Mouse (Mus musculus) cerebellum, adult 11 months (tissue): ENCODE results near the gene Ppp6c.
"Not testable (repeated sequence)": the region's sequence is repeated elsewhere in the genome, so short reads cannot be mapped to it uniquely, and the experiment has no call there.

Experiments used
- DNase-seq: peaks from one replicate; pipeline ENCODE4 v3.0.0; 2022

Gene Ppp6c

GRCm38 (mm10) chr2:39226019-39226640 lies at the start of gene Ppp6c:
Ppp6c (minus strand) TSS chr2:39226451.
- peak; percentile 91 for DNase-seq

- peak; percentile 1 for DNase-seq
Measured at GRCm38 (mm10) chr2:39268357-39268756, 42.1 kb upstream of the Ppp6c start.

DNA sequence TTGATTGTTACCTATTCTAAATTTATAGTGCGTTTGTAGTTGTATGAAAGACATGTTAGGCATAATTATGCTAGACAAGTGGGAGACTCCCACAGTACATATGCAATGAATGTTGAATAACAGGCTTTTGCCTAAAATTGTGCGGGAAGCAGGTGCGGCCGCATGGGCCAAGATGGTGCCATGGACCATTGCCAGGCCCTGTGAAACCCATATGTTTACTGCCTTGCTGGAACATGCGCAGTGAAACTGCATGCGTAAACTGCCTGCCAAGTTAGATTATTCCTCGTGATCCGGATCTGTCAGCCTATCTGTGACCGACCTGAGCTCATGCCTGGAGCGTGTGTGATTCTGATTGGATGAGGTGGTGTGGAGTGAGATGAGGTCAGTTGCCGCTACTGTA lies 26.0 kb upstream of the Ppp6c start:
- DNase-seq: peak; percentile 48

- DNase-seq: not testable (repeated sequence)
Measured at GRCm38 (mm10) chr2:39246862-39247261, 20.6 kb upstream of the Ppp6c start.

DNA sequence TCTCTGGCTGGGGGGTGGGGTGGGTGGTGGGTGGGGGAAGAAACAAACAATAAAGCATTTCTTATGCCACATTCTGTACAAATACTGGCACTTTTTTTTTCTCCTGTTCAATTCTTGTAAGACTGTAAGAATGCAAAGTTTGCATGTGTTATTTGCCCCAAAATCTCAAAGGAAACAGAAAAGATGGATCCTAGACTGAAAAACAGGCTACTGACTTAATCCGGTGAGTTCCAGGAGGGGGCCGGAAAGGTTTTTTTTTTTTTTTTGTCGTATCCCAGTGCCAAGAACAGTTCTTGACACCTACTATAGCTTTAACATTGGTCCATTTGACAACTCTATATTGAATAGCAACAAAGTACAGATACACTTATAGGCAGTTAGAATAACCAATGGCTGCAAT lies 480 bp upstream of the Ppp6c start:
- DNase-seq: no peak

DNA sequence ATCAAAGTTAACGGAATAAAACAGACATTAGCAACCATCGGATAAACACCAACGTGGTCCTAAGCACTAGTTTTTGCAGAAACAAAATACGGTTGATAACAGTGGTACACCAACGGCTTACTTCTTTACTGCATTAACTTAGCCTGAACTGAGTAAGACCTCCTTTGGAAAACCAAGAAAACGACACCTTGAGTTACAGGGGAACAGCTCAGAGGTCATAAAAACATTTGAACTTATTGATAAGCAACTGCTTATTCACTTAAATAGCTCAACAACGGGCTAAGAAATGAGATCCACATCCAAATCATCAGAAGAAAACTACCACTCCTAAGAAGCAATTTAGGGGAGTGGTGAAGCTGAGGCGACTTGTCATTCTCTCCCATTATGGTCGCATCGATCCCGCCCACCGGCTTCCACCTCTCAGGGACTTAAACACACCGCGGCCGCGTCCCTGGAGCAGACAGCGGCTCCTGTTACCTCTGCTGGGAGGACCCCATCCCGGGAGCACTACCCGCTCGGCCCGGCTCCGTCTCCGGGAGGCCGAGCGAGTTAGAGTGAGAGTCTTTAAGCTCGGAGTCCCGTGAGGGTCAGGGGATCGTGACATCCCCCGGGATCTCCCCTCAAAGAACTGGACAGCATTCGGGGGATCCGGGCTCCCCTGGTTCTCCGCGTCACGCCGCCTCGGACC lies 776 bp downstream of the Ppp6c start:
- DNase-seq: not testable (repeated sequence)

DNA sequence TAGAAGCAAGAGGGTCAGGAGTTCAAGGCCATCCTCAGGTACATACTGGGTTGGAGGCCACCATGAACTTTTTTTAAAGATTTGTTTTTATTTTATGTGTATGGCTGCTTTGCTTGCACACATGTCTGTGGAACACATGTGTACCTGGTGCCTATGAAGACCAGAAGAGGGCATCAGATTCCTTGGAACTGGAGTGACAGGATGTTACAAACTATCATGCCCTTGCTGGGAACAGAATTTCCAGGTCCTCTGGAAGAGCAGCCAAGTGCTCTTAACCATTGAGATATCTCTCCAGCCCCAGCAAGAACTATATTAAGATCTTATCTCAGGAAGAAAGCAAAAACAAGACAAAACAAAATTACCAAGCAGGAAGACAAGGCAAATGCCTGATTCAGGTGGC lies 1.6 kb downstream of the Ppp6c start:
- DNase-seq: no peak

DNA sequence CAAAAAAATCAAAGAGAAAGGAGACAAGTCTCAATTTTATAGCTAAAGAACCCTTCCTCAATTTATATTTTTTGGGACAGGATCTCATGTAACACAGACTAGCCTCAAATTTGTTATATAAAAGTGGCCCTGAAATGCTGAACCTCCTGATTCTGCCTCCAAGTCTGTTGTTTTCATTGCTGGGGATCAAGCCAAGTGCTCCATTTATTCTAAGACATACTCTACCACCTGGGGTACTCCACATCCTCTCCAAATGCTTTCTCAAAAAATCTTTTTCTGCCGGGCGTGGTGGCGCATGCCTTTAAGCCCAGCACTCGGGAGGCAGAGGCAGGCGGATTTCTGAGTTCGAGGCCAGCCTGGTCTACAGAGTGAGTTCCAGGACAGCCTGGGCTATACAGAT lies 6.2 kb downstream of the Ppp6c start:
- DNase-seq: no peak

DNA sequence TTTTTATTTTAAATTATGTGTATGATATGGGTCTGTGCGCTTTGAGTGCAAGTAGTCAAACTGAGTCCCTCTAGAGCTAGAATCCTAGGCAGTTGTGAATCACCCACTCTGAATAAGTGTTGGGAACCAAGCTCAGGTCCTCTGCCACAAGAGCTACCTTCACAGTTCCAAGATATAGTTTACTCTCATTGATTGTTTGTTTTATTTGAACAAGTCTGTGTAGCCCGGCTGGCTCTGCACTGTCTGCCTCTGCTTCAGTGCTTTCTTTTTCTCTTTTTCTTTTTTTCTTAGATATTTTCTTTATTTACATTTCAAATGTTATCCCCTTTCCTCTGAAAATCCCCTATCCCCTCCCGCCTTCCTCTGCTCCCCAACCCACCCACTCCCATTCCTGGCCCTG lies 7.2 kb downstream of the Ppp6c start:
- DNase-seq: no peak

- DNase-seq: no peak
Measured at GRCm38 (mm10) chr2:39217150-39217549, 9.1 kb downstream of the Ppp6c start.

GRCm38 (mm10) chr2:39210738-39211137 lies 15.5 kb downstream of the Ppp6c start:
- DNase-seq: no peak

- no peak for DNase-seq
Measured at GRCm38 (mm10) chr2:39203359-39203758, 22.9 kb downstream of the Ppp6c start.

GRCm38 (mm10) chr2:39194809-39195208 lies 31.4 kb downstream of the Ppp6c start:
- no peak for DNase-seq

DNA sequence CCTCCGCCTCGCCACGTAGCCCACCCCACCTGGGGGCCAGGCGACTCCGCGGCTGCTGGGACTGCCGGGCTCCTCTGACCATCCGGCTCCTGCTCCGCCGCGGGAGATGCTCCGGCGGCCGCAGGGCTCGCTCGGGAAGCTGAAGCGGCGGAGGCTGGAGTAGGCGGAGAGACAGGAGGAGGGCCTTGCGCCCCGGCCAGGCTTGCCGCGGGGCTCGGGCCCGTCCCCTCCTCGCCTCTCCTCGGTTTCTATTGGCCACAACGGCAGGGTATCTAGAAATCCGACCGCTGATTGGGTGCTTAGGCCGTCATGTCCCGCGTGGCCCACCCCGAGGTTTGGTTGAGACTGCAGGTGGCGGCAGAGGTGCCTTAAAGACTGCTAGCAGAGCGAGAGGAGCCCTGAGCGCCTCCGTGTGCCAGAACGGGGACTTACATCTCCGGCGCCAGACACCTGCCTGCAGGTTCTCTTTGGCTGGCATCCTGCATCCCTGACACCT lies 35.6 kb downstream of the Ppp6c start, which contains the start of gene Scai:
TSS of gene Scai (minus strand) at position 174 of the 496 bp plus-strand sequence.
- DNase-seq: peak; percentile 99

DNA sequence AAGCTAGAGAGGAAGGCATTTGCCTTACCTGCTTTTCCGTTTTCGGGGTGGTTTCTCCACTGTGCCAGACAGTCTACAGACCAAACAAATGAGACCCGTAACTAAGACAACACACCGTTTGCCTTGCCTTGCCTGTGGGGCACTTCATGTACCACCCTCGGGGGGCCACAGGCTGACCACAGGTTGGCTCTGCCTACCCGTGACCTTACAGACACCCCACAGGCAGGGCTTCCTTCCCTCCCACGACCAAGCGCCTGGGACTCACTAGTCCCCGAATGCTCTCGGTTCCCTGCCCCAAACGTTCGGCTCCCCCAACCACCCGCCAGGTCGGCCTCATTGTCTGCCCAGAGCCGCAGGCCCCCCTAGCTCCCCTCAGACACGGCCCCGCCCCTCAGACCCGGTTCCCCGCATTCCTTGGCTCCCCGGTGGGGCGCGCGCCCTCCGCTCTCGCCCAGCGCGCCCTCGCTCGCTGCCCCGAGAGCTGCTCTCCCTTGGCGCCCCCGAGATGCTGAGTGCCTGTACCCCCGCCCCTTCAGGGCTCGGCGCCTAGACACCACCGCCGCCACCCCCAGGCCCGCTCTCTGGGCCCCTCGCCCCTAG lies 36.2 kb downstream of the Ppp6c start:
- no peak for DNase-seq

GRCm38 (mm10) chr2:39185942-39186341 lies 40.3 kb downstream of the Ppp6c start:
- no peak for DNase-seq

GRCm38 (mm10) chr2:39183587-39183986 lies 42.7 kb downstream of the Ppp6c start:
- DNase-seq: no peak

DNA sequence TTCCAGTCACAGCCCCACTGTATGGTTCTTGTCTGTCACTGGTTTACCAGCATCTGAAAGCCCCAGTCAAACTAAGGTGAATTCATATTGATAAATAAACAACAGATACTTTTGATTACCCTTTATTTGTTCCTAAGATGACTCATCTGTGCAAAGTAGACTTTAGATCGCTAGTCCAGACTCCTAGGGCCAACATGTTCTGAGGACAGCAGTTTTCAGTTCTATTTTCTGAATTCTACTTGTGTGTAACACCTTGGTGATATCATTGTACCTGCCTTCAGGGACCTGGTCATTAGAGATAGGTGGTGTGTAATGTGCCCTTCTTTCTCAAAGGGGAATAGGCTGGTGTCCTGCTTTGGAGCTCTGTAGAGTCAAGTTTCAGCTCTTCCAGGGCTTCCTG lies 65.3 kb downstream of the Ppp6c start:
- no peak for DNase-seq

GRCm38 (mm10) chr2:39157916-39158315 lies 68.3 kb downstream of the Ppp6c start:
- no peak for DNase-seq

DNA sequence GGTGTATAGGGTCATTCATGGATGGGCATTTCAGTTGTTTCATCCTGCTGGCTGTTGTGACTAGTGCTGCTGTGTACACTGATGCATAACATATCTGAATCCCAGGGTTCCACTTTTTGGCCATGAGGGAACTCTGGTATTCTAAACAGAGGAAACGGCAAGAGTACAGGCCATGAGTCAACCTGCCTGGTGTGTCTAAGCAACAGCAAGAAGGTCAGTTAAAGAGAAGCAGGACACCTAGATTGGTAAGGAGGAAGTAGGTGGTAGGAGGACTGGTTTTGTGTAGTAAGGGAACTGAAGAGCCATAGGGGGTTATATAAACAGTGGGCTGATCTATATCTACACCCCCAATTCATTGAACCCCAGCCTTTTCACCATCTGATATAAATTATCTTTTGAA lies 69.4 kb downstream of the Ppp6c start:
- no peak for DNase-seq

- no peak for DNase-seq
Measured at GRCm38 (mm10) chr2:39150943-39151342, 75.3 kb downstream of the Ppp6c start.

DNA sequence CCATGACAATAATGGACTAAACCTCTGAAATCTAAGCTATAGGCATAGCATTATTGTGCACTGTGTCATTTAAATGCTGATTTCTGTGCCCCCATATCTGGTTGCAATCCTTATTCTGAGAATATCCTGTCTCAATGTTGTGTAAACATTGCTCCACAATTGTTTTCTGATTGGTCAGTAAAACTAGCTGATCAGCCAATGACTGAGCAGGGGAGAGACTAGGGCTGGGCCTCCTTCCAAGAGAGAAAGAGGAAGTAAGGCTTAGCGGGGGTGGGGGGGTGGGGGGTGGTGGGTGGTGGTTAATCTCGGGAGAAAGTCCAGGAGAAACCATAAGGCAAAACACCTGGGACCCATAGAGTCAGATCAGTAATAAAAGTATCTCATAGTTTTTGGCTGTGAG lies 78.2 kb downstream of the Ppp6c start:
- DNase-seq: no peak

DNA sequence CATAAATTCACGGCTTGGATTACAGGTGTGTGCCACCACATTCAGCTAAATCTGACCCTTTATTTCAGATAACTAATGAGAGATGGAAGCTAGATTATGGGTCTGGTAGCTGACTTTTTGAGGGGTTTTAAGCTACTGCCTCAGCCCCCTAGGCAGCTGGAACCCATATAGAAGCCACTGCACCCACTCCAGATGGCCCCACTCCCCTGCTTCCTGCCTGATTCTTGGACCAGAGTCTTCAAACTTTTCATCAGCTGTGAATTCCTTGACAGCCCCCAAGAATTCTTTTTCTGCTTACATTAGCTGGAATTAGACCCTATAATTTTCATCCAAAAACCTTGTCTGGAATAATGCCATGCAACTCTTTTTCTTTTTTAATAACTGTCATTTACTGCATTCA lies 79.8 kb downstream of the Ppp6c start:
- no peak for DNase-seq
